Mouse (Mus musculus) liver, embryonic 13.5 days (tissue): ENCODE measurements around the gene Fam186b. TPM values are rescaled to one million over a fixed set of nuclear protein-coding genes. Genes with fewer than 3 reads are reported as not detected.

Source experiments
- ATAC-seq: fragments of 200-750 bp; cut with Nextera tagmentation; 2 replicates; pipeline ENCODE4 v1.8.0; 2017; ENCODE audit warnings: low read depth, mild to moderate bottlenecking, moderate number of reproducible peaks, moderate library complexity
- DNase-seq: peaks from one replicate; pipeline ENCODE4 v3.0.0; 2022
- H3K27ac ChIP-seq: fragments of 300-500 bp; sonication (generic); 2 replicates; pipeline ENCODE4 v1.5.1; 2015; ENCODE audit warnings: moderate library complexity, mild to moderate bottlenecking, inconsistent platforms
- H3K27me3 ChIP-seq: fragments of 300-500 bp; sonication (generic); 2 replicates; pipeline ENCODE4 v1.6.1; 2015; ENCODE audit warnings: mild to moderate bottlenecking, inconsistent platforms
- H3K36me3 ChIP-seq: fragments of 300-500 bp; sonication (generic); 2 replicates; pipeline ENCODE4 v1.6.1; 2015; ENCODE audit warnings: mild to moderate bottlenecking, inconsistent platforms
- H3K4me1 ChIP-seq: fragments of 300-500 bp; sonication (generic); replicated peaks from 2 replicates; pipeline ENCODE4 v1.6.1; 2015; ENCODE audit warnings: inconsistent platforms
- H3K4me2 ChIP-seq: fragments of 300-500 bp; sonication (generic); 2 replicates; pipeline ENCODE4 v1.6.1; 2015; ENCODE audit warnings: inconsistent platforms, mild to moderate bottlenecking, moderate library complexity
- H3K4me3 ChIP-seq: fragments of 300-500 bp; sonication (generic); replicated peaks from 2 replicates; pipeline ENCODE4 v1.5.1; 2015; ENCODE audit warnings: mild to moderate bottlenecking, inconsistent platforms
- H3K9ac ChIP-seq: fragments of 300-500 bp; sonication (generic); 2 replicates; pipeline ENCODE4 v1.6.1; 2015; ENCODE audit warnings: mild to moderate bottlenecking, inconsistent platforms
- H3K9me3 ChIP-seq: fragments of 300-500 bp; sonication (generic); replicated peaks from 2 replicates; pipeline ENCODE4 v1.6.1; 2016; ENCODE audit warnings: inconsistent platforms
- WGBS: fragments of 180-500 bp; shearing (Covaris S2); methylation state at CpG from one replicate; pipeline ENCODE4 v1.1.7; 2015; ENCODE audit not compliant: insufficient replicate concordance; 5-methylcytosine and 5-hydroxymethylcytosine counted together
- polyA plus RNA-seq: library from polyadenylated mRNA; unstranded; fragments of >200 nt; fragmentation: Nextera tagmentation; extraction: Ambion mirVana; gene quantifications from 2 replicates; pipeline ENCODE4 v1.2.1, GENCODE M21; 2015

Fam186b gene
- polyA plus RNA-seq, 1 experiment from 2014 or later: not detected

- DNase-seq (no peak), ATAC-seq (no peak)
- Histone ChIP-seq H3K9me3 (no peaks in the 10 kb centered on the region), H3K36me3 (peaks cover 45% of the 10 kb centered on the region), H3K4me2 (no peak overlapping the region), H3K27me3 (0 out of 2 replicates have a peak, but pooled peaks cover 5% of the 10 kb centered on the region), H3K4me1 (no peaks in the 10 kb centered on the region), H3K4me3 (no peak overlapping the region), H3K27ac (no peak overlapping the region), H3K9ac (no peak overlapping the region)
- 65% methylated on average over 4 of the region's 4 CpGs for WGBS
Observed at GRCm38 (mm10) chr15:99241249-99241648, 54.4 kb downstream of the Fam186b start.

- Histone ChIP-seq H3K9me3 (no peaks in the 10 kb centered on the region), H3K36me3 (peaks cover 33% of the 10 kb centered on the region), H3K9ac (no peak overlapping the region), H3K4me1 (no peaks in the 10 kb centered on the region), H3K4me3 (no peak overlapping the region), H3K27ac (no peak overlapping the region), H3K4me2 (no peak overlapping the region), H3K27me3 (peaks cover 12% of the 10 kb centered on the region; the same call in 1 of the 2 replicates)
- no peak for DNase-seq
- 50% methylated on average over 4 of the region's 4 CpGs for WGBS
- no peak for ATAC-seq
Observed at GRCm38 (mm10) chr15:99240129-99240528, 55.6 kb downstream of the Fam186b start.

GRCm38 (mm10) chr15:99238006-99238405 lies 57.7 kb downstream of the Fam186b start:
- Histone ChIP-seq H3K4me1 (peaks cover 10% of the 10 kb centered on the region; the same call in 1 of the 2 replicates), H3K27me3 (peaks cover 30% of the 10 kb centered on the region), H3K4me3 (no peak overlapping the region), H3K36me3 (peaks cover 12% of the 10 kb centered on the region), H3K27ac (no peak overlapping the region), H3K9ac (no peak overlapping the region), H3K4me2 (no peak overlapping the region), H3K9me3 (no peaks in the 10 kb centered on the region)
- ATAC-seq (no peak), DNase-seq (no peak)
- 52% methylated on average over 11 of the region's 11 CpGs for WGBS

GRCm38 (mm10) chr15:99234326-99235010 lies 61.2 kb downstream of the Fam186b start:
- ATAC-seq: no peak
- peaks cover 57% of the 10 kb centered on the region for H3K27me3 ChIP-seq
- no peak for DNase-seq

GRCm38 (mm10) chr15:99233719-99234118 lies 62.0 kb downstream of the Fam186b start:
- no peaks in the 10 kb centered on the region for H3K9me3 ChIP-seq
- peaks cover 65% of the 10 kb centered on the region for H3K27me3 ChIP-seq
- H3K4me3 ChIP-seq: no peak overlapping the region
- H3K9ac ChIP-seq: no peak overlapping the region
- H3K36me3 ChIP-seq: no peaks in the 10 kb centered on the region
- H3K4me1 ChIP-seq: peaks cover 10% of the 10 kb centered on the region; the same call in 1 of the 2 replicates
- H3K4me2 ChIP-seq: no peak overlapping the region
- no peak for DNase-seq
- no peak overlapping the region for H3K27ac ChIP-seq
- 49% methylated on average over 17 of the region's 17 CpGs for WGBS
- no peak for ATAC-seq

More at GRCm38 (mm10) chr15:99234326-99235010, 61.2 kb downstream of the Fam186b start:
- Histone ChIP-seq H3K4me3 (no peak overlapping the region), H3K9ac (no peak overlapping the region), H3K36me3 (no peaks in the 10 kb centered on the region), H3K4me1 (peaks cover 10% of the 10 kb centered on the region; the same call in 1 of the 2 replicates), H3K4me2 (no peak overlapping the region), H3K9me3 (no peaks in the 10 kb centered on the region), H3K27ac (no peak overlapping the region)
- 41% methylated on average over 12 of the region's 12 CpGs for WGBS

GRCm38 (mm10) chr15:99231998-99232397 lies 63.7 kb downstream of the Fam186b start:
- H3K27ac ChIP-seq: no peak overlapping the region
- H3K36me3 ChIP-seq: no peaks in the 10 kb centered on the region
- no peak overlapping the region for H3K4me2 ChIP-seq
- H3K9ac ChIP-seq: no peak overlapping the region
- no peak overlapping the region for H3K4me3 ChIP-seq
- 51% methylated on average over 10 of the region's 10 CpGs for whole genome bisulfite sequencing
- H3K27me3 ChIP-seq: peaks cover 80% of the 10 kb centered on the region
- H3K4me1 ChIP-seq: peaks cover 10% of the 10 kb centered on the region; the same call in 1 of the 2 replicates
- no peaks in the 10 kb centered on the region for H3K9me3 ChIP-seq
- ATAC-seq: no peak
- DNase-seq: no peak

GRCm38 (mm10) chr15:99226090-99226489 lies 69.6 kb downstream of the Fam186b start:
- peaks cover 26% of the 10 kb centered on the region for H3K4me1 ChIP-seq

GRCm38 (mm10) chr15:99225081-99225810 lies 70.4 kb downstream of the Fam186b start:
- H3K9ac ChIP-seq: no peak overlapping the region
- H3K4me3 ChIP-seq: peak overlapping the region; percentile 55
- DNase-seq: no peak
- peaks cover 26% of the 10 kb centered on the region for H3K4me1 ChIP-seq
- H3K27ac ChIP-seq: no peak overlapping the region
- H3K36me3 ChIP-seq: no peaks in the 10 kb centered on the region
- ATAC-seq: no peak; the same call in 1 of the 2 replicates
- no peaks in the 10 kb centered on the region for H3K9me3 ChIP-seq
- 4% methylated on average over 22 of the region's 22 CpGs for WGBS
- peaks cover 100% of the 10 kb centered on the region for H3K27me3 ChIP-seq
- peak overlapping the region; percentile 71 for H3K4me2 ChIP-seq

More at GRCm38 (mm10) chr15:99226090-99226489, 69.6 kb downstream of the Fam186b start:
- ATAC-seq: no peak
- no peak overlapping the region for H3K9ac ChIP-seq
- no peak for DNase-seq
- H3K9me3 ChIP-seq: no peaks in the 10 kb centered on the region
- 22% methylated on average over 14 of the region's 14 CpGs for WGBS
- no peak overlapping the region for H3K4me3 ChIP-seq
- H3K27ac ChIP-seq: no peak overlapping the region
- no peaks in the 10 kb centered on the region for H3K36me3 ChIP-seq
- H3K27me3 ChIP-seq: peaks cover 98% of the 10 kb centered on the region
- H3K4me2 ChIP-seq: no peak overlapping the region

- 2% methylated on average over 57 of the region's 66 CpGs for WGBS
- DNase-seq: peak; percentile 46
- ATAC-seq: peak; percentile 58
- peak within 1 kb of the TSS; percentile 17; the same call in 1 of the 2 replicates for H3K9ac ChIP-seq
- peaks cover 26% of the 10 kb centered on the region for H3K4me1 ChIP-seq
- peaks cover 100% of the 10 kb centered on the region for H3K27me3 ChIP-seq
- H3K4me2 ChIP-seq: peak within 1 kb of the TSS; percentile 71
- no peaks in the 10 kb centered on the region for H3K9me3 ChIP-seq
- H3K27ac ChIP-seq: no peak within 1 kb of the TSS
- H3K4me3 ChIP-seq: peak within 1 kb of the TSS; percentile 55
- H3K36me3 ChIP-seq: no peaks in the 10 kb centered on the region
Observed at GRCm38 (mm10) chr15:99224208-99224911, 71.3 kb downstream of the Fam186b start, which contains the start of gene Kcnh3. Kcnh3 (plus strand) TSS chr15:99224861.

- peaks cover 26% of the 10 kb centered on the region for H3K4me1 ChIP-seq
- no peaks in the 10 kb centered on the region for H3K36me3 ChIP-seq
- peak overlapping the region; percentile 71 for H3K4me2 ChIP-seq
- peak overlapping the region; percentile 17; the same call in 1 of the 2 replicates for H3K9ac ChIP-seq
- DNase-seq: peak; percentile 34
- peak overlapping the region; percentile 55 for H3K4me3 ChIP-seq
- no peak overlapping the region for H3K27ac ChIP-seq
- WGBS: 1% methylated on average over 43 of the region's 46 CpGs
- no peak for ATAC-seq
- H3K27me3 ChIP-seq: peaks cover 96% of the 10 kb centered on the region
- H3K9me3 ChIP-seq: no peaks in the 10 kb centered on the region
Observed at GRCm38 (mm10) chr15:99223585-99224207, 72.0 kb downstream of the Fam186b start.
